Mouse (Mus musculus) embryonic facial prominence, embryonic 10.5 days (tissue): ENCODE results near the gene Map2k6. TPM values are rescaled to one million over a fixed set of nuclear protein-coding genes. Genes with fewer than 3 reads are reported as not detected.
"Not testable (repeated sequence)": the region's sequence is repeated elsewhere in the genome, so short reads cannot be mapped to it uniquely, and the experiment has no call there.

Experiments
- DNase-seq: peaks from one replicate; pipeline ENCODE4 v3.0.0-alpha.2; 2017; ENCODE audit warnings: low spot score
- H3K27ac ChIP-seq: fragments of 300-500 bp; sonication (generic); replicated peaks from 2 replicates; pipeline ENCODE4 v1.5.1; 2016; ENCODE audit warnings: mild to moderate bottlenecking
- H3K27me3 ChIP-seq: fragments of 300-500 bp; sonication (generic); replicated peaks from 2 replicates; pipeline ENCODE4 v1.6.1; 2016; ENCODE audit warnings: low read depth, mild to moderate bottlenecking; ENCODE audit not compliant: poor library complexity, severe bottlenecking
- H3K36me3 ChIP-seq: fragments of 300-500 bp; sonication (generic); replicated peaks from 2 replicates; pipeline ENCODE4 v1.6.1; 2016; ENCODE audit warnings: mild to moderate bottlenecking, moderate library complexity
- H3K4me1 ChIP-seq: fragments of 300-500 bp; sonication (generic); 2 replicates; pipeline ENCODE4 v1.6.1; 2016
- H3K4me3 ChIP-seq: fragments of 300-500 bp; sonication (generic); 2 replicates; pipeline ENCODE4 v1.5.1; 2016; ENCODE audit warnings: mild to moderate bottlenecking, moderate library complexity
- H3K9me3 ChIP-seq: fragments of 300-500 bp; sonication (generic); 2 replicates; pipeline ENCODE4 v1.6.1; 2016; ENCODE audit warnings: mild to moderate bottlenecking
- WGBS: fragments of 180-500 bp; shearing (Covaris S2); methylation state at CpG from one replicate; pipeline ENCODE4 v1.1.7; 2016; 5-methylcytosine and 5-hydroxymethylcytosine counted together
- polyA plus RNA-seq: library from polyadenylated mRNA; unstranded; fragments of >200 nt; fragmentation: Nextera tagmentation; extraction: Ambion mirVana; gene quantifications from 2 replicates; pipeline ENCODE4 v1.2.1, GENCODE M21; 2016

The Map2k6 gene
- polyA plus RNA-seq, result 43.9 and 46.4 TPM in 2 replicates

DNA sequence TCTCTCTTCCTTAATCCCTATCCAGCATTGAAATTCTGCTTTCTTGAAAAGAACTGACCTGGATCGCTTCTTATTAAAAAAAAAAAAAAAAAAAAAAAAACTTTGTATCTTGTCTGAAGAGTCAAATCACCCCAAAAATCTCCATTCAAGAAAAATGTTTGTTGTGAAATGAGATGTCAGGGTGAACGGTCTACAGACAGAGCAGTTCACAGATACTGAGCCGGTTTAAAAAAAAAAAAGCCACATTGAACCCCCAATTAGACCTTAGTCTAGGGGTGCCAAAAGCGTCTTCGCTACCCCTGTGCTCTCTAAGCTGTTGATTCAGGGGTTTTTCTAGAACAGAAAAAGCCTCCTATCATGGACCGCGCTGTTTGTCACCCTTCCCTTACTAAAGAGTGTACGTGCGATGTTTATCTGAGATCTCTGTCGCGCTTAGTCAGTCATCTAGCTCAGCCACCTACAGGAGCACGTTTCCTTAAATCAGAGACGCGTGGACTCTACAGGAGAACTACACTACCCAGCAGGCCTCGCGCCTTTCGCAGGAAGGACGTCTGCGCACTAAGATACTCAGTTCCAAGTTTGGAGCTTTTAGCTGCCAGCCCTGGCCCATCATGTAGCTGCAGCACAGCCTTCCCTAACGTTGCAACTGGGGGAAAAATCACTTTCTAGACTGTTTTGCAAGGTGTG, at the start of gene Map2k6:
TSS of gene Map2k6 (plus strand) at position 570 of the 687 bp plus-strand sequence.
- H3K36me3 ChIP-seq, result peaks cover 1% of the 10 kb centered on the region; the same call in 1 of the 2 replicates
- H3K27ac ChIP-seq, result peak within 1 kb of the TSS; percentile 88
- H3K4me3 ChIP-seq, result peak within 1 kb of the TSS; percentile 74
- peaks cover 17% of the 10 kb centered on the region for H3K27me3 ChIP-seq
- peaks cover 39% of the 10 kb centered on the region for H3K4me1 ChIP-seq
- peak; percentile 86 for DNase-seq
- no peaks in the 10 kb centered on the region for H3K9me3 ChIP-seq
- 8% methylated on average over 20 of the region's 20 CpGs for WGBS

GRCm38 (mm10) chr11:110354261-110354660, 44.7 kb upstream of the Map2k6 start:
- DNase-seq, result no peak
- Histone ChIP-seq H3K27me3 (no peaks in the 10 kb centered on the region), H3K9me3 (no peaks in the 10 kb centered on the region), H3K4me1 (no peaks in the 10 kb centered on the region), H3K4me3 (no peak overlapping the region), H3K36me3 (no peaks in the 10 kb centered on the region), H3K27ac (no peak overlapping the region)
- WGBS, result 80% methylated on average over 9 of the region's 9 CpGs

DNA sequence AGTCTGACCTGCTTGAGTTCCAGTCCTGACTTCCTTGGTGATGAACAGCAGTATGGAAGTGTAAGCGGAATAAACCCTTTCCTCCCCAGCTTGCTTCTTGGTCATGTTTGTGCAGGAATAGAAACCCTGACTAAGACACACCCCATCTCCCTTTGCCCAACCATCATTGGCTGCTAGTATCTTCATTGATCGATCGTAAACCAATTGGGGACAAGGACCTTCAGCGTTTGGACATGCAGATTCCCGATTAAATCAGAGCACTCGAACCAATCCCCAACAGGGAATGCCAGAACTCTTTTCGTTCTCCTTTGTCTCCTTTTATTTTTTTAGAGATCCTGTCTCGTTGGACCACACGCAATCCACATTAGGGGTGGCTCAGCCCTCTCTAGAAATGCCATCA, 43.8 kb upstream of the Map2k6 start:
- H3K36me3 ChIP-seq, H3K27ac ChIP-seq, H3K4me3 ChIP-seq, H3K27me3 ChIP-seq, H3K4me1 ChIP-seq, H3K9me3 ChIP-seq, DNase-seq: not testable (repeated sequence)
- WGBS, result 85% methylated on average over 9 of the region's 9 CpGs

- Histone ChIP-seq H3K4me1 (no peaks in the 10 kb centered on the region), H3K36me3 (no peaks in the 10 kb centered on the region), H3K27ac (no peak overlapping the region), H3K9me3 (peaks cover 5% of the 10 kb centered on the region; the same call in 1 of the 2 replicates), H3K4me3 (no peak overlapping the region), H3K27me3 (no peaks in the 10 kb centered on the region)
- WGBS, result 74% methylated on average over 16 of the region's 16 CpGs
- DNase-seq, result peak; percentile 37
Measured at GRCm38 (mm10) chr11:110357756-110358551, 41.0 kb upstream of the Map2k6 start.

DNA sequence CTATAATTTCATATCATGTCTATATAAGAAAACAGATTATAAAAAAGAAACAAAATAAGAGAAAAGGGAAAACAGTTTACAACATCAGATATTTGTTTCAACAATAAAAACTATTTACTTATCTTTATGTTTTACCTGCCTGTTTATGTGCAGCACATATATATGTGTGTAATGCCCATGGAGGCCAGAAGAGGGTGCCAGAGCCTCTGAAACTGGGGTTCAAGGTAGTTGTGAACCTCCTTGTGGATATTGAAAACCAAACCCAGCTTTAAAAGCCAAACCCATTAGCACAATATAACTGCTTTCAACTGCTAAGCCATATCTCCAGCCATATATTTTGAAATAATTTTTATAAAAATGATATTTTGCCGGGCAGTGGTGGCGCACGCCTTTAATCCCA, 33.9 kb upstream of the Map2k6 start:
- H3K9me3 ChIP-seq, result peaks cover under 1% of the 10 kb centered on the region; the same call in 1 of the 2 replicates
- peak; percentile 62 for DNase-seq
- H3K4me3 ChIP-seq, result no peak overlapping the region
- H3K27ac ChIP-seq, result no peak overlapping the region
- H3K27me3 ChIP-seq, result no peaks in the 10 kb centered on the region
- 76% methylated on average over 3 of the region's 3 CpGs for WGBS
- H3K36me3 ChIP-seq, result no peaks in the 10 kb centered on the region
- H3K4me1 ChIP-seq, result peaks cover 8% of the 10 kb centered on the region

- Histone ChIP-seq H3K27me3 (no peaks in the 10 kb centered on the region), H3K36me3 (no peaks in the 10 kb centered on the region), H3K4me1 (peaks cover 8% of the 10 kb centered on the region), H3K27ac (no peak overlapping the region), H3K4me3 (no peak overlapping the region), H3K9me3 (no peaks in the 10 kb centered on the region)
- DNase-seq, result no peak
- 72% methylated on average over 3 of the region's 3 CpGs for WGBS
Measured at GRCm38 (mm10) chr11:110366902-110367301, 32.0 kb upstream of the Map2k6 start.

- no peak for DNase-seq
- no peaks in the 10 kb centered on the region for H3K9me3 ChIP-seq
- no peak overlapping the region for H3K27ac ChIP-seq
- no peaks in the 10 kb centered on the region for H3K36me3 ChIP-seq
- H3K4me3 ChIP-seq, result no peak overlapping the region
- no peaks in the 10 kb centered on the region for H3K27me3 ChIP-seq
- 93% methylated on average over 13 of the region's 13 CpGs for WGBS
- peaks cover 8% of the 10 kb centered on the region for H3K4me1 ChIP-seq
Measured at GRCm38 (mm10) chr11:110367638-110368037, 31.3 kb upstream of the Map2k6 start.

DNA sequence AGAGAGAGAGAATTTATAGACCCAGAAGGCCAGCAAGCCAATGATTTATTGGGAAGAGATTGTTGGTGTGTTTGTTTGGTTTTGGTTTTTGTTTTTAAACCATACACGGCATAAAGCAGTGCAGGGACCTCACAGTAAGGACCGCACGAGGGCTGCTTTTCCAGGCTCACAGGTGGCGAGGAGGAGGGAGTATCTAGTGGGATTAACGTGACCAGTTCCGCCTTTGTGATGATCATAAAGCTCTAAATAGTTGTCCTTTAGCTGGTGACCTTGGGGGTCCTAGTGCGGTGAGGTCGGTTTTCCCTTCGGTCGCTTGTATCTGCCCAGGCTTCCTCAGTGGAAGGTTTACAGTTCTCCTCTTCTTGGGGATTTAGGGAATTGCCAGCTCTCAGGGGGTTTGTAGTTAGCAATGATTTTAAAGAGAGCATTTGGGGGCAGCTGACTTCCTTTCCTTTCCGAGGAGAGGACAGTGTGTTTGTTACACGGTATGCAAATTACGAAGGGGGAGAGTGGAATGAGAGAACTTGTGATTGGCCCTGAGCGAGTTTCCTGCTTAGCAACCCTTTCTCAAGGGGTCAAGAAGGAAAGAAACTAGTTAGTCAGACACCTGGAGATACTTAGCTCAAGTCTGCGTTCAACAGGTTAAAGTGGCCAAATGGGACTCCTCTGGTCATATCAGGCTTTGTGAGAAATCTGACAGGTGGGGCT, 29.5 kb upstream of the Map2k6 start:
- 14% methylated on average over 15 of the region's 15 CpGs for WGBS
- H3K4me1 ChIP-seq, result peaks cover 8% of the 10 kb centered on the region
- peak overlapping the region; percentile 35 for H3K4me3 ChIP-seq
- no peaks in the 10 kb centered on the region for H3K27me3 ChIP-seq
- no peaks in the 10 kb centered on the region for H3K36me3 ChIP-seq
- DNase-seq, result peak; percentile 16
- H3K27ac ChIP-seq, result no peak overlapping the region
- H3K9me3 ChIP-seq, result no peaks in the 10 kb centered on the region

DNA sequence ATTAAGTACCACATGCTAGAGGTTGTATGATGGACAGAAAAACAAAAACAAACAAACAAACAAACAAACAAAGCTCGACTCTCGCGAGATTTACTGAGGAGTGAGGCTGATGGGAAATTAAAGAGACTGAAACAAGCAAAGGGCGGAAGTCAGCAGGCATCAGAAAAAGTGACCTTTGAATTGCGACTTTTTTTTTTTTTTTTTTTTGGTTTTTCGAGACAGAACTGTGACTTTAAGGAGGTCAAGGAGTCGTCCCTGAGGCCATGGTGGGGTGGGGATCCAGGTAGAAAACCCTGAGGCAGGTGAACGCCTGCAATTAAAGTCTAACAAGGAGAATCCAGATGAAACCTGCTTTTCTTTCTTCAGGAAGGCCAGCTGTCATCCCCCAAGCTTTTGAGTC, 27.1 kb upstream of the Map2k6 start:
- WGBS, result 59% methylated on average over 8 of the region's 8 CpGs
- DNase-seq, result no peak

DNA sequence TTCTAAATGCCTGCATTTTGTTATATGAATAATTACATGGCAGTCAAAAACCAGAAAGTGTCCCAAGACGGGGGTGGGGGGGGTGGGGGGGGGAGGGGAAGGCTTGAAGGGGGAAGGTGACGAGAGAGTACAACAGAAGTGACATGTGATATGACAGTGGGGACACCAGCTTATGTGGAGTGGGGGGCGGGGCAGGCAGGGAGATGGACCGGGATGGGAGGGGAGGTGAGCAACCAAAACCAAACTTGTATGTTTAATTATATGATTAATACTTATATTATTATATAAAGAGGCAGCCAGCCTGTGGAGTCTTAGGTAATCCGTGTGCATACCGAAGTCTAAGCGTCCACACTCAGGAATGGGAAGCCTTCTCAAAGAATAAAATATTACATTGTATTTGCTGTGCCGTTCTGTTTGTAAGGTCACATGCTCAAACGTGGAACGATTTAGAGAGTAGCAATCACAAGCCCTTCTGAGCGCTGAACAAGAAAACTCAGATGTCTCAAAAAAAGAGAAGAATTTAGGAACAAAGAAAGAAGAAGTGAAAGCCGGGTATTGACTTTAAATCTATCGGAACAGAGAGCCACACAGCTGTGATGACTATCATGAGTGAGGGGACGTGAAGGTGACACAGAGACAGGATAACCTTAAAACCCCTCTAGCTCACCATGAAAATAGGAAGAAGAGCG, 26.5 kb upstream of the Map2k6 start:
- Histone ChIP-seq H3K4me1 (peaks cover 8% of the 10 kb centered on the region), H3K27me3 (no peaks in the 10 kb centered on the region), H3K36me3 (no peaks in the 10 kb centered on the region), H3K27ac (no peak overlapping the region), H3K4me3 (no peak overlapping the region), H3K9me3 (no peaks in the 10 kb centered on the region)
- no peak for DNase-seq
- 80% methylated on average over 15 of the region's 15 CpGs for WGBS

More for the DNA sequence above, 27.1 kb upstream of the Map2k6 start:
- peaks cover 8% of the 10 kb centered on the region for H3K4me1 ChIP-seq
- no peak overlapping the region for H3K4me3 ChIP-seq
- no peaks in the 10 kb centered on the region for H3K27me3 ChIP-seq
- H3K27ac ChIP-seq, result no peak overlapping the region
- no peaks in the 10 kb centered on the region for H3K9me3 ChIP-seq
- no peaks in the 10 kb centered on the region for H3K36me3 ChIP-seq

- WGBS, result 88% methylated on average over 9 of the region's 9 CpGs
- Histone ChIP-seq H3K36me3 (no peaks in the 10 kb centered on the region), H3K4me1 (peaks cover 8% of the 10 kb centered on the region)
Measured at GRCm38 (mm10) chr11:110374036-110374435, 24.9 kb upstream of the Map2k6 start.

More at GRCm38 (mm10) chr11:110374036-110374435, 24.9 kb upstream of the Map2k6 start:
- Histone ChIP-seq H3K4me3 (no peak overlapping the region), H3K9me3 (no peaks in the 10 kb centered on the region), H3K27me3 (no peaks in the 10 kb centered on the region), H3K27ac (no peak overlapping the region)
- no peak for DNase-seq
